ENCODE assay signal across 14 mouse cellular contexts in genomic region chr1:73910111-73910510, GRCm38 (mm10).
DNase-seq lines count a peak whose midpoint lies in the region; TF ChIP-seq lines count a peak whose summit lies in the region.
"Had no signal": no experiment of that assay in that cellular context is flagged by ENCODE, and none has a peak within 500 bp of the region (broad histone marks: within the 10 kb centered on the region; RNA-seq: fewer than 3 reads in every experiment).

No protein-coding gene starts in this region.

- peak; percentile 16 for DNase-seq in gastrocnemius, adult 2 months
- no peak for DNase-seq in gastrocnemius, adult 18-20 months (ENCODE audit: low spot score)
- peak; percentile 3 to 39 for DNase-seq in kidney, postnatal 25 days
- no peak for DNase-seq in kidney, adult 8-10 months
- peak; percentile 1 for DNase-seq in ovary, postnatal 36 days (ENCODE audit: low spot score)
- no peak for DNase-seq in ovary, postnatal 14 days (ENCODE audit: low spot score)
- DNase-seq in adrenal gland, postnatal 14 days, result peak; percentile 3
- DNase-seq in left cerebral cortex, adult 2 months (ENCODE audit: extremely low spot score in 1 of 2, low spot score in 2 of 2), result no peak
- DNase-seq: layer of hippocampus, postnatal 36 days; left cerebral cortex, postnatal 4 days had no signal

- H3K4me3 ChIP-seq in gastrocnemius, adult 2 months, result no peak overlapping the region
- no peak overlapping the region for H3K4me3 ChIP-seq in left cerebral cortex, adult 2 months
- H3K4me3 ChIP-seq: embryonic facial prominence, embryonic 12.5 days; hindbrain, embryonic 13.5 days; intestine, embryonic 15.5 days; midbrain, embryonic 13.5 days had no signal

- H3K27ac ChIP-seq in gastrocnemius, adult 2 months, result no peak overlapping the region
- no peak overlapping the region for H3K27ac ChIP-seq in left cerebral cortex, adult 2 months
- H3K27ac ChIP-seq: embryonic facial prominence, embryonic 12.5 days; hindbrain, embryonic 13.5 days; intestine, embryonic 15.5 days; midbrain, embryonic 13.5 days had no signal

- intact Hi-C loops in gastrocnemius, adult 2 months (cut with DNase I), result no loop called here
- intact Hi-C loops in left cerebral cortex, adult 2 months (cut with DNase I), result no loop called here

- no peak for TF ChIP-seq CTCF in gastrocnemius, adult 2 months (IDR thresholded peaks at IDR 0.05)
- TF ChIP-seq CTCF in left cerebral cortex, adult 2 months (IDR thresholded peaks at IDR 0.05), result no peak

Comparison
In these comparisons a context has a peak if more than half of its experiments do, and no peak if none do; other contexts are left out.
1. DNase-seq: peak in gastrocnemius, adult 2 months (single experiment), kidney, postnatal 25 days (2 of 2), ovary, postnatal 36 days (single experiment) and adrenal gland, postnatal 14 days (single experiment); none in gastrocnemius, adult 18-20 months (single experiment), kidney, adult 8-10 months (0 of 2), ovary, postnatal 14 days (single experiment) and left cerebral cortex, adult 2 months (0 of 2).